19 mouse cellular contexts compared by ENCODE assay signal in genomic region chr4:32510940-32511339, GRCm38 (mm10).
DNase-seq lines count a peak whose midpoint lies in the region; ATAC-seq and TF ChIP-seq lines count a peak whose summit lies in the region.
"Had no signal": no experiment of that assay in that cellular context is flagged by ENCODE, and none has a peak within 500 bp of the region (broad histone marks: within the 10 kb centered on the region; RNA-seq: fewer than 3 reads in every experiment).

No protein-coding gene starts in this region.

- H3K9me3 ChIP-seq in forebrain, embryonic 16.5 days (ENCODE audit: control insufficient read depth, low read length): no peaks in the 10 kb centered on the region
- H3K9me3 ChIP-seq in forebrain, embryonic 12.5 days: no peaks in the 10 kb centered on the region
- H3K9me3 ChIP-seq in lung, embryonic 15.5 days: no peaks in the 10 kb centered on the region
- no peaks in the 10 kb centered on the region for H3K9me3 ChIP-seq in lung, postnatal 0 days (ENCODE audit: low read length)
- H3K9me3 ChIP-seq in embryonic facial prominence, embryonic 14.5 days (ENCODE audit: control insufficient read depth, low read length): no peaks in the 10 kb centered on the region
- H3K9me3 ChIP-seq: embryonic facial prominence, embryonic 13.5 days; hindbrain, embryonic 13.5 days; intestine, embryonic 15.5 days had no signal

- TF ChIP-seq CTCF in lung, postnatal 0 days (IDR thresholded peaks at IDR 0.05): no peak
- no peak for TF ChIP-seq CTCF in brain, embryonic 14.5 days (IDR thresholded peaks at IDR 0.05; ENCODE audit: borderline replicate concordance, extremely low read depth, insufficient read depth, insufficient read length)

- no peak overlapping the region for H3K4me2 ChIP-seq in forebrain, embryonic 16.5 days (ENCODE audit: low read length)
- H3K4me2 ChIP-seq in forebrain, embryonic 12.5 days: no peak overlapping the region
- no peak overlapping the region for H3K4me2 ChIP-seq in lung, embryonic 15.5 days
- no peak overlapping the region for H3K4me2 ChIP-seq in lung, postnatal 0 days (replicated peaks; ENCODE audit: low read depth, low read length)
- no peak overlapping the region for H3K4me2 ChIP-seq in embryonic facial prominence, embryonic 14.5 days (ENCODE audit: low read depth, low read length)
- H3K4me2 ChIP-seq: embryonic facial prominence, embryonic 13.5 days; heart, embryonic 11.5 days; hindbrain, embryonic 13.5 days; intestine, embryonic 15.5 days had no signal

- H3K36me3 ChIP-seq in forebrain, embryonic 16.5 days (ENCODE audit: control insufficient read depth, insufficient read depth): no peaks in the 10 kb centered on the region
- H3K36me3 ChIP-seq in forebrain, embryonic 12.5 days (replicated peaks): no peaks in the 10 kb centered on the region; the same call in 1 of the 2 replicates
- no peaks in the 10 kb centered on the region for H3K36me3 ChIP-seq in lung, embryonic 15.5 days
- H3K36me3 ChIP-seq in lung, postnatal 0 days (ENCODE audit: insufficient read depth, low read length): no peaks in the 10 kb centered on the region
- no peaks in the 10 kb centered on the region for H3K36me3 ChIP-seq in embryonic facial prominence, embryonic 14.5 days (ENCODE audit: control insufficient read depth, insufficient read depth, low read length)
- H3K36me3 ChIP-seq: embryonic facial prominence, embryonic 13.5 days; intestine, embryonic 15.5 days had no signal

- peak overlapping the region; percentile 33; the same call in 1 of the 2 replicates for H3K27ac ChIP-seq in forebrain, embryonic 16.5 days (ENCODE audit: low read length)
- no peak overlapping the region for H3K27ac ChIP-seq in forebrain, embryonic 12.5 days
- 0 out of 2 replicates have a peak overlapping the region, but pooled peaks have one; percentile 20 for H3K27ac ChIP-seq in lung, embryonic 15.5 days
- H3K27ac ChIP-seq in lung, postnatal 0 days (ENCODE audit: low read length): no peak overlapping the region
- 0 out of 2 replicates have a peak overlapping the region, but pooled peaks have one; percentile 21 for H3K27ac ChIP-seq in embryonic facial prominence, embryonic 14.5 days (replicated peaks; ENCODE audit: low read depth, low read length)
- H3K27ac ChIP-seq: embryonic facial prominence, embryonic 13.5 days; hindbrain, embryonic 13.5 days; intestine, embryonic 15.5 days had no signal

- no peaks in the 10 kb centered on the region for H3K27me3 ChIP-seq in forebrain, embryonic 16.5 days (replicated peaks; ENCODE audit: control insufficient read depth, insufficient read depth, low read length)
- no peaks in the 10 kb centered on the region for H3K27me3 ChIP-seq in forebrain, embryonic 12.5 days
- H3K27me3 ChIP-seq in lung, embryonic 15.5 days: no peaks in the 10 kb centered on the region
- H3K27me3 ChIP-seq in lung, postnatal 0 days (replicated peaks; ENCODE audit: insufficient read depth, low read length): no peaks in the 10 kb centered on the region
- H3K27me3 ChIP-seq in embryonic facial prominence, embryonic 14.5 days (replicated peaks; ENCODE audit: control insufficient read depth, insufficient read depth, low read length): no peaks in the 10 kb centered on the region
- H3K27me3 ChIP-seq: embryonic facial prominence, embryonic 13.5 days; hindbrain, embryonic 13.5 days; intestine, embryonic 15.5 days had no signal

- no peak for TF ChIP-seq POLR2A in brain, embryonic 14.5 days (IDR thresholded peaks at IDR 0.05; ENCODE audit: borderline replicate concordance, extremely low read depth, insufficient read depth, insufficient read length, poor library complexity, severe bottlenecking)

- H3K9ac ChIP-seq in forebrain, embryonic 16.5 days (replicated peaks; ENCODE audit: low read depth, low read length): no peak overlapping the region
- H3K9ac ChIP-seq in forebrain, embryonic 12.5 days: no peak overlapping the region
- no peak overlapping the region for H3K9ac ChIP-seq in lung, embryonic 15.5 days
- no peak overlapping the region for H3K9ac ChIP-seq in lung, postnatal 0 days (replicated peaks; ENCODE audit: low read depth)
- no peak overlapping the region for H3K9ac ChIP-seq in embryonic facial prominence, embryonic 14.5 days (ENCODE audit: low read depth, low read length)
- H3K9ac ChIP-seq: embryonic facial prominence, embryonic 13.5 days; hindbrain, embryonic 13.5 days; intestine, embryonic 15.5 days had no signal

- H3K4me1 ChIP-seq in forebrain, embryonic 16.5 days (replicated peaks; ENCODE audit: control insufficient read depth, insufficient read depth, low read length): peaks cover 41% of the 10 kb centered on the region
- peaks cover 43% of the 10 kb centered on the region for H3K4me1 ChIP-seq in forebrain, embryonic 12.5 days
- peaks cover 30% of the 10 kb centered on the region for H3K4me1 ChIP-seq in lung, embryonic 15.5 days
- 0 out of 2 replicates have a peak, but pooled peaks cover 3% of the 10 kb centered on the region for H3K4me1 ChIP-seq in lung, postnatal 0 days (ENCODE audit: insufficient read depth, low read depth, low read length)
- H3K4me1 ChIP-seq in embryonic facial prominence, embryonic 14.5 days (ENCODE audit: control insufficient read depth, insufficient read depth, low read length): peaks cover 7% of the 10 kb centered on the region
- H3K4me1 ChIP-seq: intestine, embryonic 15.5 days had no signal

- H3K4me3 ChIP-seq in forebrain, embryonic 16.5 days (replicated peaks; ENCODE audit: low read length): no peak overlapping the region
- no peak overlapping the region for H3K4me3 ChIP-seq in forebrain, embryonic 12.5 days (replicated peaks)
- H3K4me3 ChIP-seq in lung, embryonic 15.5 days: no peak overlapping the region
- H3K4me3 ChIP-seq in lung, postnatal 0 days (ENCODE audit: low read depth, low read length): no peak overlapping the region
- H3K4me3 ChIP-seq in embryonic facial prominence, embryonic 14.5 days (ENCODE audit: low read depth, low read length): no peak overlapping the region
- H3K4me3 ChIP-seq: embryonic facial prominence, embryonic 13.5 days; heart, adult 2 months; hindbrain, embryonic 13.5 days; intestine, embryonic 15.5 days had no signal

- 33% methylated on average over 7 of the region's 7 CpGs for WGBS in forebrain, embryonic 16.5 days
- WGBS in forebrain, embryonic 12.5 days: 75% methylated on average over 7 of the region's 7 CpGs
- WGBS in lung, embryonic 15.5 days: 66% methylated on average over 7 of the region's 7 CpGs
- 55% methylated on average over 7 of the region's 7 CpGs for WGBS in lung, postnatal 0 days
- WGBS in embryonic facial prominence, embryonic 14.5 days: 71% methylated on average over 7 of the region's 7 CpGs

- no peak for DNase-seq in lung, postnatal 0 days (ENCODE audit: low spot score)
- peak; percentile 49 for DNase-seq in brain, embryonic 14.5 days (ENCODE audit: low read depth)
- DNase-seq in embryonic facial prominence, embryonic 14.5 days (ENCODE audit: low spot score): no peak
- DNase-seq: adrenal gland, adult 2 months; adrenal gland, postnatal 25 days; cerebellum, adult 11 months; cerebellum, adult 8-10 months; cerebellum, postnatal 14 days; embryo, embryonic 11 days; gastrocnemius, postnatal 14 days; heart, adult 2 months; kidney, adult 18-20 months had no signal

- TF ChIP-seq EP300 in lung, postnatal 0 days (IDR thresholded peaks at IDR 0.05): no peak

- ATAC-seq in forebrain, embryonic 16.5 days: 0 out of 2 replicates have a peak, but pooled peaks have one; percentile 24
- ATAC-seq in forebrain, embryonic 12.5 days (ENCODE audit: low FRiP score): no peak
- no peak for ATAC-seq in lung, embryonic 15.5 days (ENCODE audit: borderline replicate concordance, extremely low read depth, low FRiP score, low TSS enrichment)
- no peak for ATAC-seq in lung, postnatal 0 days
- ATAC-seq in embryonic facial prominence, embryonic 14.5 days (ENCODE audit: low read depth): no peak
- ATAC-seq: intestine, embryonic 15.5 days had no signal

Comparison
In these comparisons a context has a peak if more than half of its experiments do, and no peak if none do; other contexts are left out.
1. H3K27ac ChIP-seq: peak in forebrain, embryonic 16.5 days (single experiment), lung, embryonic 15.5 days (single experiment) and embryonic facial prominence, embryonic 14.5 days (single experiment); none in forebrain, embryonic 12.5 days (single experiment) and lung, postnatal 0 days (single experiment).